Mouse (Mus musculus) heart, embryonic 16.5 days (tissue): ENCODE measurements around the gene Zfp609. TPM values are rescaled to one million over a fixed set of nuclear protein-coding genes. Genes with fewer than 3 reads are reported as not detected.

ENCODE experiments used
- ATAC-seq: fragments of 200-750 bp; cut with Nextera tagmentation; replicated peaks from 2 replicates; pipeline ENCODE4 v1.8.0; 2017; ENCODE audit warnings: moderate number of reproducible peaks; ENCODE audit not compliant: insufficient read depth, low FRiP score; ENCODE audit errors: extremely low read depth
- H3K27ac ChIP-seq: fragments of 300-500 bp; sonication (generic); 2 replicates; pipeline ENCODE4 v1.5.1; 2014; ENCODE audit warnings: mild to moderate bottlenecking, low read length, control low read depth, moderate library complexity
- H3K27me3 ChIP-seq: fragments of 300-500 bp; sonication (generic); 2 replicates; pipeline ENCODE4 v1.6.1; 2014; ENCODE audit warnings: low read length, mixed read lengths; ENCODE audit not compliant: control insufficient read depth, insufficient read depth
- H3K36me3 ChIP-seq: fragments of 300-500 bp; sonication (generic); 2 replicates; pipeline ENCODE4 v1.6.1; 2014; ENCODE audit not compliant: control insufficient read depth, insufficient read depth
- H3K4me1 ChIP-seq: fragments of 300-500 bp; sonication (generic); 2 replicates; pipeline ENCODE4 v1.6.1; 2014; ENCODE audit warnings: low read length, mixed read lengths; ENCODE audit not compliant: control insufficient read depth, insufficient read depth
- H3K4me2 ChIP-seq: fragments of 300-500 bp; sonication (generic); 2 replicates; pipeline ENCODE4 v1.6.1; 2014; ENCODE audit warnings: low read depth, mild to moderate bottlenecking, control low read depth, low read length
- H3K4me3 ChIP-seq: fragments of 300-500 bp; sonication (generic); 2 replicates; pipeline ENCODE4 v1.5.1; 2014; ENCODE audit warnings: mild to moderate bottlenecking, control low read depth, low read length
- H3K9ac ChIP-seq: fragments of 300-500 bp; sonication (generic); 2 replicates; pipeline ENCODE4 v1.6.1; 2014; ENCODE audit warnings: low read length, control low read depth
- H3K9me3 ChIP-seq: fragments of 300-500 bp; sonication (generic); replicated peaks from 2 replicates; pipeline ENCODE4 v1.6.1; 2016; ENCODE audit warnings: low read length; ENCODE audit not compliant: control insufficient read depth
- WGBS: fragments of 180-500 bp; shearing (Covaris S2); extraction: QIAGEN DNeasy Blood & Tissue Kit; methylation state at CpG from one replicate; pipeline ENCODE4 v1.1.7; 2014; 5-methylcytosine and 5-hydroxymethylcytosine counted together
- polyA plus RNA-seq: library from polyadenylated mRNA; unstranded; fragments of >200 nt; fragmentation: Nextera tagmentation; extraction: Ambion mirVana; gene quantifications from 2 replicates; pipeline ENCODE4 v1.2.1, GENCODE M21; 2015

Zfp609 gene
- polyA plus RNA-seq, 1 experiment from 2014 or later, result 4.2 TPM

DNA sequence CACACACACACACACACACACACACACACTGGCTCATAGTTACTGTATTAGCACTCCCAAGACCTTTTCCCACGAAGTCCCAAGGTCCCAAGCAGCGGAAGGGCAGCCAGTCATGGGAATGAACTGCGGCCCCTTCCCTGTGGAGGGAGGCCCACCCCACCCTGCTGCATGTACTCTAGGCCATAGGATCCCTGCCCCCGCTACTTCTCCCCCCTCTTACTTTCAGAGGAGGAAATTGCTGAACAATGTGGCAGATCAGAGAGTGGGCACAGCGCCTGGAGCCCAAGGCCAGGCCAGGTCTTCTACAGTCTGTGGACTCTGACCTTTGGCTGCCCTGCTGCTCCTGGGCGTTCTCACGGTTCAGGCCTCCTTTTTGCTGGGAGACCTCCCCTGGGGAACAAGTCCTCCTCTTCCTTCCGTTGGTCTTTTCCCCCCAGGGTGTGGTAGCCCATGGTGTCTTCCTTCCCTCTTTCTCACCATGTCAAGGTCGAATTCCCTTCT lies 155.9 kb downstream of the Zfp609 start:
- peak overlapping the region; percentile 77 for H3K27ac ChIP-seq
- ATAC-seq, result peak; percentile 15
- WGBS, result 45% methylated on average over 9 of the region's 9 CpGs
- 0 out of 2 replicates have a peak overlapping the region, but pooled peaks have one; percentile 21 for H3K9ac ChIP-seq
- peaks cover 20% of the 10 kb centered on the region for H3K4me1 ChIP-seq
- H3K9me3 ChIP-seq, result no peaks in the 10 kb centered on the region
- H3K36me3 ChIP-seq, result no peaks in the 10 kb centered on the region
- H3K4me2 ChIP-seq, result no peak overlapping the region
- no peak overlapping the region for H3K4me3 ChIP-seq
- H3K27me3 ChIP-seq, result no peaks in the 10 kb centered on the region

GRCm38 (mm10) chr9:65667701-65668100 lies 159.7 kb downstream of the Zfp609 start, which contains the start of gene Oaz2:
Gene Oaz2, plus strand, starts transcription at chr9:65668001.
- Histone ChIP-seq H3K4me2 (no peak within 1 kb of the TSS), H3K27me3 (no peaks in the 10 kb centered on the region), H3K9me3 (no peaks in the 10 kb centered on the region), H3K36me3 (no peaks in the 10 kb centered on the region), H3K4me1 (peaks cover 18% of the 10 kb centered on the region), H3K9ac (no peak within 1 kb of the TSS), H3K4me3 (no peak within 1 kb of the TSS), H3K27ac (no peak within 1 kb of the TSS)
- no peak for ATAC-seq
- WGBS, result 90% methylated on average over 8 of the region's 8 CpGs

GRCm38 (mm10) chr9:65666042-65666441 lies 161.3 kb downstream of the Zfp609 start:
- Histone ChIP-seq H3K4me1 (peaks cover 8% of the 10 kb centered on the region), H3K27ac (no peak overlapping the region), H3K9me3 (no peaks in the 10 kb centered on the region), H3K27me3 (no peaks in the 10 kb centered on the region), H3K4me3 (no peak overlapping the region), H3K9ac (no peak overlapping the region), H3K36me3 (no peaks in the 10 kb centered on the region), H3K4me2 (no peak overlapping the region)
- WGBS, result 8% methylated on average over 5 of the region's 5 CpGs
- peak; percentile 42; the same call in 1 of the 2 replicates for ATAC-seq

GRCm38 (mm10) chr9:65664163-65664562 lies 163.2 kb downstream of the Zfp609 start:
- ATAC-seq, result 0 out of 2 replicates have a peak, but pooled peaks have one; percentile 34
- 0% methylated on average over 3 of the region's 3 CpGs for WGBS

DNA sequence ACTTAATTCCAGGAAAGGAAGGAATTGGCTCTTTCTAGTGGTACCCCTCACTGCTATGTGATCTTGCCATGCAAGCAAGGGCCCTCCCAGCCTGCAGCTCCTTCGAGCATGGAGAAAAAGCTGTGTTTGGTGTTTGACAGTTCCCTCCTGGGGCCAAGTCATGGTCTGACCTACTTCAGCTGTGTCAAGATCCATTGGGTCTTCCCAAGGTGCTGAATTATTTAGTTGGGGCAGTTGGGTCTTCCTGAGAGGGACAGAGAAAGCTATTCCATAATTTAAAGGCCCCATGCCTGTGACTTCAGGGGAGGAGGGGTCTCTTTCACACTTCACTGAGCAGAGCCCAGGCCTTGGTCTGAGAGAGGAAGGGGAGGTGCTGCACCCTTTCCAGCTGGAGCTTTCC lies 165.9 kb downstream of the Zfp609 start:
- no peak for ATAC-seq
- Histone ChIP-seq H3K9ac (no peak overlapping the region), H3K27ac (no peak overlapping the region), H3K4me3 (no peak overlapping the region), H3K4me2 (no peak overlapping the region), H3K27me3 (no peaks in the 10 kb centered on the region), H3K4me1 (peaks cover 7% of the 10 kb centered on the region; the same call in 1 of the 2 replicates), H3K36me3 (no peaks in the 10 kb centered on the region), H3K9me3 (no peaks in the 10 kb centered on the region)
- 65% methylated on average over 1 of the region's 1 CpGs for WGBS

More at GRCm38 (mm10) chr9:65664163-65664562, 163.2 kb downstream of the Zfp609 start:
- Histone ChIP-seq H3K27me3 (no peaks in the 10 kb centered on the region), H3K4me2 (no peak overlapping the region), H3K9me3 (no peaks in the 10 kb centered on the region), H3K9ac (no peak overlapping the region), H3K4me1 (peaks cover 7% of the 10 kb centered on the region; the same call in 1 of the 2 replicates), H3K36me3 (no peaks in the 10 kb centered on the region), H3K4me3 (no peak overlapping the region), H3K27ac (no peak overlapping the region)

DNA sequence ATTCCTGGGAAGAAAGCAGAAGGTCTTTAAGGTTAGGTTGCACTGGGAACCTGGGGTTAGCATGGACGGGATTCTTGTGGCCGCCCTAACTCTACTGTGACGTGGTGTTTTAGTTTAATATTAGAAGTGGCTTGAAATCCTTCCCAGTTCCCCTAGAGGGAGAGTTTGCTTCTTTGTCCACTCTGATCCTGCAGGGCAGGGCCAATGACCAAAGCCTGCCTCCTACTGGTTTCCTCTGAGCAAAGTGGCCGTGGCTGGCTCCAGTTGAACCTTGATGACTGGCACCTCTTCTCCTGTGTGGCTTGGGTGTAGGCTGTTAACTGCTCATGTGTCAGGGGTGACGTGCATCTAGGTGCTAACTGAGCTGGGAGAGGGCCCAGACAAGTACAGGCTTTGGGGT lies 166.3 kb downstream of the Zfp609 start:
- H3K4me1 ChIP-seq, result peaks cover 4% of the 10 kb centered on the region; the same call in 1 of the 2 replicates
- 57% methylated on average over 5 of the region's 5 CpGs for WGBS
- H3K9me3 ChIP-seq, result no peaks in the 10 kb centered on the region
- H3K27ac ChIP-seq, result no peak overlapping the region
- no peaks in the 10 kb centered on the region for H3K36me3 ChIP-seq
- H3K4me3 ChIP-seq, result no peak overlapping the region
- 0 out of 2 replicates have a peak overlapping the region, but pooled peaks have one; percentile 12 for H3K9ac ChIP-seq
- H3K4me2 ChIP-seq, result no peak overlapping the region
- ATAC-seq, result no peak
- no peaks in the 10 kb centered on the region for H3K27me3 ChIP-seq

DNA sequence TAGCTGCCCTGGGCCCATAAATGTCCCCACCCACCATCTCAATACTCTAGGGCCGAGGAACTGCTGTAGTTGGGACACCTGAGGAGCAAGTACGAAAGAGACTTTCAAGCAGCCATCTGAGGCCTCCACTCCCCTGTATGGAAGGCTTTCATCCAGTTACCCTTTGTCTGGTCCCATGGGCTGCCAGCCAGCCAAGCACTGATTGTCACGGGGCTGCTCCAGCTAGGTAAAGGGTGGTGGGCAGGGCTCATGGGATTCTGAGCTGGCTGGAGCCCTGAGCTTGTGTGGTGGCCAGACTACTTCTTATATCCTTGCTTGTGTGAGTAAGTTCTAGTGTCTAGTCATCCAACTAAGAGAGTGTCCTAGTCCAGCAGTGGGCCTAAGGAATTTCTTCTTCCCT lies 170.1 kb downstream of the Zfp609 start:
- H3K4me3 ChIP-seq, result no peak overlapping the region
- no peak overlapping the region for H3K27ac ChIP-seq
- no peaks in the 10 kb centered on the region for H3K27me3 ChIP-seq
- no peak overlapping the region for H3K4me2 ChIP-seq
- H3K9me3 ChIP-seq, result no peaks in the 10 kb centered on the region
- H3K9ac ChIP-seq, result no peak overlapping the region
- no peaks in the 10 kb centered on the region; the same call in 1 of the 2 replicates for H3K4me1 ChIP-seq
- WGBS, result 76% methylated on average over 3 of the region's 3 CpGs
- no peak for ATAC-seq
- H3K36me3 ChIP-seq, result no peaks in the 10 kb centered on the region

- H3K4me1 ChIP-seq, result peaks cover 4% of the 10 kb centered on the region
- no peaks in the 10 kb centered on the region for H3K27me3 ChIP-seq
- no peak overlapping the region for H3K9ac ChIP-seq
- no peak overlapping the region for H3K4me2 ChIP-seq
- no peak overlapping the region for H3K4me3 ChIP-seq
- H3K27ac ChIP-seq, result no peak overlapping the region
- no peaks in the 10 kb centered on the region for H3K9me3 ChIP-seq
- no peaks in the 10 kb centered on the region for H3K36me3 ChIP-seq
- ATAC-seq, result no peak
- 74% methylated on average over 8 of the region's 8 CpGs for WGBS
Observed at GRCm38 (mm10) chr9:65655540-65655939, 171.8 kb downstream of the Zfp609 start.

DNA sequence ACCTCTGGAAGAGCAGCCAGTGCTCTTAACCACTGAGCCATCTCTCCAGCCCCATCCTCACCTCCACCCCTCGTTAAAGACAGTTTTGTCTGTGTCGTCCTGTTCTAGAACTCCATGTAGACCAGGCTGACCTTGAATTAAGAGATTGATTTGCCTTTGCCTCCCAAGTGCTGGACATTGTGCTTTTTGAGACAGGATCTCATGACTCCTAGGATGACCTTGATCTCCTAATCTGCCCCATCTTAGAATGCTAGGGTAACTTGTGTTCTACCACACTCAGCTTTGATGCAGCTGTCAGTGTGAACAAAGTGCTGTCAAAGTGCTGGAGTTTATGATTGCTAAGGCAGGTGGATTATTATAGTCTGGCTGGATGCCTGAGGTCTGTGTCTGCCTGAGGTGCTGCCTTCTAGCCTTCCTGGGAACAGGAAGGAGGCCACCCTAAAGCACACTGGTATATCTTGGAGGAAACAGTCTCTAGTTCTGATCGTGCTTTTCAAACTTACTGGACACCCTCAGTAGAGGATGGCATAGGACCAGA lies 172.6 kb downstream of the Zfp609 start:
- no peaks in the 10 kb centered on the region for H3K9me3 ChIP-seq
- H3K4me2 ChIP-seq, result no peak overlapping the region
- H3K27ac ChIP-seq, result no peak overlapping the region; the same call in 1 of the 2 replicates
- peaks cover 11% of the 10 kb centered on the region for H3K4me1 ChIP-seq
- no peak overlapping the region for H3K9ac ChIP-seq
- H3K27me3 ChIP-seq, result no peaks in the 10 kb centered on the region
- H3K4me3 ChIP-seq, result no peak overlapping the region
- ATAC-seq, result no peak
- no peaks in the 10 kb centered on the region for H3K36me3 ChIP-seq
- 61% methylated on average over 3 of the region's 3 CpGs for WGBS
